Mouse (Mus musculus): ENCODE results near the gene Auts2. TPM values are rescaled to one million over a fixed set of nuclear protein-coding genes. Genes with fewer than 3 reads are reported as not detected.

The Auts2 gene
- total and polyA plus RNA-seq, 3 experiments = not detected

DNA sequence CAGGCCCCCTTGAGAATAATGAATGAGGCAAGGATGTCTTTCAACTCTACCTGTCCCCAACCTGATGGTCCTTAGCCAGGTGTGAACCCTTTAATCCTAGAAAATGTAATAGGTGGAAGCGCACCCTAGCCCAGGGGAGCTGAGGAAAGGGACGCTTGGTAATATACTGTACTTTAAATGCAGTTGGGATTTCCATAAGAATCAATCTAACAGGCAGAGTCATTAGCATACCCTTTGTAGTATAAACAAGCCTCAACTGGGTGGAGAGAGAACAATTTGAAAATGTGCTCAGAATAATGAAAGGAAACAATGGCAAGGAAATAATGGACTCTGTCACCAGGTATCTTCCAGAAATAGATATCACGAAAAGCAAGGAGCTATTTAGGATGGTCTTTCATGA, 16.7 kb downstream of the Auts2 start:
- dilution Hi-C loops (cut with MboI; ENCODE audit: extremely low pct_ligation_motif_present, extremely low pct_unique_long_range_greater_than_20kb, low sequenced_read_pairs) = no loop called here
- H3K4me2 ChIP-seq (ENCODE audit: insufficient read depth, low read depth, poor library complexity, severe bottlenecking) = no peak overlapping the region

DNA sequence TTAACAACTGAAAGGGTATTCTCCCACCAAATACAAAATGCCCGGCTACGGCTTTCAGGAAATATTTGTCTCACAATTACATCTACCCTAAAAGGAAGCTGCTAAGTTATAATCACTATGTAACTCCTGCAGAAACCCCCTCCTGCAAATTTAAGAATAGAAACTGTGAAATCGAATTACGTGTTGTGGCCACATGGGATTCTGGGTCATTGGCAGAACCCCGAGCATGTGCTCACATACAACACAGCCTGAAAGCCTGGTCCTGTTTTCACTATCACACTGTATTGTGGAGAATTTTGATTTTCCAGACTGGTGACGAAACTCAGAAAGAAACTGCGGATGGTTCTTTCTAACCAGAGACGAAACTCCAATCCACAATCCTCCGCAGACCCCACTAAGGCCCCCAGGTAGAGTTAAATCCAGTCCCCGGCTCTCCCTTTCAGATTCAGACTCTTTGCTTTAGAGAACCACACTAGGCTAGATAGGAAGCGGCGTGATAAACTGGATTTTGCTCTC, 21.7 kb downstream of the Auts2 start:
- H3K4me3 ChIP-seq (replicated peaks in 1 of 3; ENCODE audit: low read depth in 2 of 3, low read length in 2 of 3, poor library complexity in 1 of 3) = no peak overlapping the region
- H3K4me1 ChIP-seq (ENCODE audit: control insufficient read depth in 1 of 2, insufficient read depth in 2 of 2) = no peaks in the 10 kb centered on the region
- H3K9ac ChIP-seq (ENCODE audit: insufficient read depth, low read depth) = no peak overlapping the region
- in situ Hi-C loops (cut with MboI; ENCODE audit: low pct_ligation_motif_present, low pct_unique_long_range_greater_than_20kb, low sequenced_read_pairs) (no loop called here), dilution Hi-C loops (cut with MboI; ENCODE audit: extremely low pct_ligation_motif_present, extremely low pct_unique_long_range_greater_than_20kb, low sequenced_read_pairs) (no loop called here)
- H3K36me3 ChIP-seq (replicated peaks in 1 of 2; ENCODE audit: control insufficient read depth in 1 of 2, insufficient read depth in 1 of 2, low read length in 1 of 2) = no peaks in the 10 kb centered on the region
- no peaks in the 10 kb centered on the region for H3K27me3 ChIP-seq (replicated peaks)
- no peak for TF ChIP-seq HCFC1 (IDR thresholded peaks at IDR 0.05; ENCODE audit: low read depth, low read length)
- no peak for TF ChIP-seq RAD21 (IDR thresholded peaks at IDR 0.05; ENCODE audit: low read depth, low read length)
- TF ChIP-seq CHD2 (IDR thresholded peaks at IDR 0.05; ENCODE audit: low read length) = no peak
- TF ChIP-seq IRF4 (IDR thresholded peaks at IDR 0.05; ENCODE audit: low read depth, low read length) = no peak
- TF ChIP-seq MXI1 (IDR thresholded peaks at IDR 0.05; ENCODE audit: low read depth, low read length) = no peak
- TF ChIP-seq CHD1 (IDR thresholded peaks at IDR 0.05; ENCODE audit: low read depth, low read length) = no peak
- no peak for TF ChIP-seq RCOR1 (conservative IDR thresholded peaks at IDR 0.05; ENCODE audit: low read depth, low read length)
- TF ChIP-seq POLR2AphosphoS2 (IDR thresholded peaks at IDR 0.05; ENCODE audit: low read depth, low read length) = no peak
- no peak for TF ChIP-seq JUND (conservative IDR thresholded peaks at IDR 0.05; ENCODE audit: low read depth, low read length)
- no peak for TF ChIP-seq BHLHE40 (IDR thresholded peaks at IDR 0.05; ENCODE audit: low read depth, low read length)
- no peak for TF ChIP-seq SMC3 (IDR thresholded peaks at IDR 0.05; ENCODE audit: low read depth, low read length)
- no peak for TF ChIP-seq ZNF384 (IDR thresholded peaks at IDR 0.05; ENCODE audit: low read depth, low read length)
- TF ChIP-seq USF1 (IDR thresholded peaks at IDR 0.05; ENCODE audit: low read depth, low read length) = no peak
- TF ChIP-seq TCF12 (IDR thresholded peaks at IDR 0.05; ENCODE audit: low read depth, low read length) = no peak
- no peak for TF ChIP-seq MAZ (IDR thresholded peaks at IDR 0.05; ENCODE audit: low read depth, low read length)
- no peak for TF ChIP-seq EP300 (IDR thresholded peaks at IDR 0.05; ENCODE audit: low read length)
- no peak for TF ChIP-seq POLR2A (IDR thresholded peaks at IDR 0.05; ENCODE audit: low read depth, low read length)
- H3K79me2 ChIP-seq (replicated peaks; ENCODE audit: control insufficient read depth, extremely low read depth, insufficient read depth, poor library complexity, severe bottlenecking) = no peaks in the 10 kb centered on the region
- no peak for DNase-seq (ENCODE audit: extremely low read depth)
- H3K9me3 ChIP-seq (replicated peaks; ENCODE audit: low read length) = peaks cover 69% of the 10 kb centered on the region
- no peak overlapping the region for H3K27ac ChIP-seq (ENCODE audit: insufficient read depth, low read depth)
- no peak overlapping the region for H3K4me2 ChIP-seq (ENCODE audit: insufficient read depth, low read depth, poor library complexity, severe bottlenecking)

More for the DNA sequence above, 16.7 kb downstream of the Auts2 start:
- no peak for DNase-seq (ENCODE audit: extremely low read depth)
- Histone ChIP-seq H3K9me3 (replicated peaks; ENCODE audit: low read length) (peaks cover 70% of the 10 kb centered on the region), H3K36me3 (replicated peaks in 1 of 2; ENCODE audit: control insufficient read depth in 1 of 2, insufficient read depth in 1 of 2, low read length in 1 of 2) (no peaks in the 10 kb centered on the region), H3K79me2 (replicated peaks; ENCODE audit: control insufficient read depth, extremely low read depth, insufficient read depth, poor library complexity, severe bottlenecking) (no peaks in the 10 kb centered on the region), H3K4me1 (ENCODE audit: control insufficient read depth in 1 of 2, insufficient read depth in 2 of 2) (no peaks in the 10 kb centered on the region), H3K9ac (ENCODE audit: insufficient read depth, low read depth) (no peak overlapping the region), H3K4me3 (replicated peaks in 1 of 3; ENCODE audit: low read depth in 2 of 3, low read length in 2 of 3, poor library complexity in 1 of 3) (no peak overlapping the region), H3K27ac (ENCODE audit: insufficient read depth, low read depth) (no peak overlapping the region), H3K27me3 (replicated peaks) (no peaks in the 10 kb centered on the region)
- TF ChIP-seq CTCF (conservative IDR thresholded peaks at IDR 0.05 in 1 of 2, IDR thresholded peaks at IDR 0.05 in 1 of 2; ENCODE audit: low read depth in 2 of 2, low read length in 2 of 2) (no peak), UBTF (IDR thresholded peaks at IDR 0.05; ENCODE audit: low read depth, low read length) (no peak), USF1 (IDR thresholded peaks at IDR 0.05; ENCODE audit: low read depth, low read length) (no peak), GABPA (IDR thresholded peaks at IDR 0.05; ENCODE audit: insufficient replicate concordance, low read depth, low read length) (no peak), NELFE (IDR thresholded peaks at IDR 0.05; ENCODE audit: low read depth, low read length) (no peak), ZNF384 (IDR thresholded peaks at IDR 0.05; ENCODE audit: low read depth, low read length) (no peak), ZMIZ1 (IDR thresholded peaks at IDR 0.05; ENCODE audit: low read depth, low read length) (no peak), ELF1 (IDR thresholded peaks at IDR 0.05; ENCODE audit: low read depth, low read length) (no peak), RAD21 (IDR thresholded peaks at IDR 0.05; ENCODE audit: low read depth, low read length) (no peak), JUN (IDR thresholded peaks at IDR 0.05; ENCODE audit: insufficient read depth, low read depth, low read length) (no peak), MEF2A (IDR thresholded peaks at IDR 0.05; ENCODE audit: borderline replicate concordance, low read depth, low read length) (no peak), RCOR1 (conservative IDR thresholded peaks at IDR 0.05; ENCODE audit: low read depth, low read length) (no peak), MAZ (IDR thresholded peaks at IDR 0.05; ENCODE audit: low read depth, low read length) (no peak)
- in situ Hi-C loops (cut with MboI; ENCODE audit: low pct_ligation_motif_present, low pct_unique_long_range_greater_than_20kb, low sequenced_read_pairs) = no loop called here

Data from CH12.LX (cell line).